In genomic region chr10:127049395-127050118, GRCm38 (mm10) we compare ENCODE assay signal across 9 mouse cellular contexts. TPM values are rescaled to one million over a fixed set of nuclear protein-coding genes. Genes with fewer than 3 reads are reported as not detected.
DNase-seq lines count a peak whose midpoint lies in the region; ATAC-seq lines count a peak whose summit lies in the region.
"Had no signal": no experiment of that assay in that cellular context is flagged by ENCODE, and none has a peak within 500 bp of the region (broad histone marks: within the 10 kb centered on the region; RNA-seq: fewer than 3 reads in every experiment).

No protein-coding gene starts in this region.

- WGBS in heart, embryonic 13.5 days: 3% methylated on average over 29 of the region's 29 CpGs

- peak overlapping the region; percentile 32 for H3K4me3 ChIP-seq in heart, embryonic 13.5 days

- no peak for DNase-seq in heart, adult 11 months
- DNase-seq in urinary bladder, adult 2 months (ENCODE audit: low spot score): no peak
- no peak for DNase-seq in cerebellum, adult 9-10 months
- no peak for DNase-seq in thymus, postnatal 25 days

- no peak for ATAC-seq in heart, embryonic 13.5 days (ENCODE audit: extremely low read depth, insufficient number of reproducible peaks, low FRiP score, low TSS enrichment)
- peak; percentile 57 for ATAC-seq in activated CD4-positive, CD25-positive, alpha-beta regulatory T cell, adult 4 months
- ATAC-seq in inflammation-experienced regulatory T-cells, adult 6 months: peak; percentile 66
- peak; percentile 35 for ATAC-seq in megakaryocyte progenitor cell, adult 5-6 weeks (replicated peaks; ENCODE audit: poor library complexity)

- peaks cover 12% of the 10 kb centered on the region for H3K36me3 ChIP-seq in heart, embryonic 13.5 days

- peaks cover 80% of the 10 kb centered on the region for H3K27me3 ChIP-seq in heart, embryonic 13.5 days (replicated peaks)

- peaks cover 21% of the 10 kb centered on the region for H3K4me1 ChIP-seq in heart, embryonic 13.5 days

- no peak overlapping the region for H3K27ac ChIP-seq in heart, embryonic 13.5 days (replicated peaks)
- H3K27ac ChIP-seq: macrophage had no signal

- peak overlapping the region; percentile 50; the same call in 1 of the 2 replicates for H3K9ac ChIP-seq in heart, embryonic 13.5 days

- peak overlapping the region; percentile 51 for H3K4me2 ChIP-seq in heart, embryonic 13.5 days

- H3K9me3 ChIP-seq in heart, embryonic 13.5 days: no peaks in the 10 kb centered on the region

RNA-seq across cellular contexts. Expression of gene Cyp27b1, which starts 1.5 kb away (rescaled TPM):
- polyA plus RNA-seq in heart, embryonic 13.5 days (2015; fragmentation: Nextera tagmentation; extraction: Ambion mirVana): 0.10 and 0.21 TPM in 2 replicates
- not detected for polyA plus RNA-seq in activated CD4-positive, CD25-positive, alpha-beta regulatory T cell, adult 4 months (2017; shearing (Covaris generic))
- polyA plus RNA-seq in inflammation-experienced regulatory T-cells, adult 6 months (2017; shearing (Covaris generic)): not detected
- total RNA-seq in megakaryocyte progenitor cell, adult 5-6 weeks (2015): 0.10 TPM in 1 of 2 replicates, not detected in the other
- total RNA-seq in megakaryocyte progenitor cell, adult 5-6 weeks (2017): 0.30 TPM in 1 of 2 replicates, not detected in the other
- polyA plus RNA-seq in urinary bladder, adult 2 months (2012; rRNA removed): 0.28 and 0.50 TPM in 2 replicates
- polyA plus RNA-seq: macrophage had no signal

RNA-seq across cellular contexts. Expression of gene Eef1akmt3, which starts 8.2 kb away (rescaled TPM):
- 0.33 and 0.34 TPM in 2 replicates for polyA plus RNA-seq in heart, embryonic 13.5 days (2015; fragmentation: Nextera tagmentation; extraction: Ambion mirVana)
- polyA plus RNA-seq in activated CD4-positive, CD25-positive, alpha-beta regulatory T cell, adult 4 months (2017; shearing (Covaris generic)): under 1 TPM in 1 of 2 experiments, not detected in 1; 0.52 TPM
- polyA plus RNA-seq in inflammation-experienced regulatory T-cells, adult 6 months (2017; shearing (Covaris generic)): under 1 TPM in 1 of 3 experiments, not detected in 2; 0.46 TPM
- 0.07 TPM in 1 of 2 replicates, not detected in the other for total RNA-seq in megakaryocyte progenitor cell, adult 5-6 weeks (2015)
- total RNA-seq in megakaryocyte progenitor cell, adult 5-6 weeks (2017): not detected in 2 replicates
- 0.78 and 1.1 TPM in 2 replicates for polyA plus RNA-seq in urinary bladder, adult 2 months (2012; rRNA removed)
- polyA plus RNA-seq: macrophage had no signal

RNA-seq across cellular contexts. Expression of gene Mettl1, which starts 8.3 kb away (rescaled TPM):
- 36.3 and 41.7 TPM in 2 replicates for polyA plus RNA-seq in heart, embryonic 13.5 days (2015; fragmentation: Nextera tagmentation; extraction: Ambion mirVana)
- polyA plus RNA-seq in activated CD4-positive, CD25-positive, alpha-beta regulatory T cell, adult 4 months (2017; shearing (Covaris generic)): 10 to 100 TPM; 19.8 to 23.9 TPM
- polyA plus RNA-seq in inflammation-experienced regulatory T-cells, adult 6 months (2017; shearing (Covaris generic)): 10 to 100 TPM; 10.8 to 37.6 (median 28.4) TPM
- 36.5 and 46.6 TPM in 2 replicates for total RNA-seq in megakaryocyte progenitor cell, adult 5-6 weeks (2015)
- total RNA-seq in megakaryocyte progenitor cell, adult 5-6 weeks (2017): 22.7 and 30.9 TPM in 2 replicates
- 26.9 and 33.6 TPM in 2 replicates for polyA plus RNA-seq in urinary bladder, adult 2 months (2012; rRNA removed)

RNA-seq across cellular contexts. Expression of gene March9, which starts 10.4 kb away (rescaled TPM):
- polyA plus RNA-seq in heart, embryonic 13.5 days (2015; fragmentation: Nextera tagmentation; extraction: Ambion mirVana): 0.12 and 0.18 TPM in 2 replicates
- 1 to 10 TPM in 1 of 2 experiments, under 1 TPM in 1; 0.65 to 1.0 TPM for polyA plus RNA-seq in activated CD4-positive, CD25-positive, alpha-beta regulatory T cell, adult 4 months (2017; shearing (Covaris generic))
- under 1 TPM; 0.35 to 0.84 (median 0.72) TPM for polyA plus RNA-seq in inflammation-experienced regulatory T-cells, adult 6 months (2017; shearing (Covaris generic))
- total RNA-seq in megakaryocyte progenitor cell, adult 5-6 weeks (2015): 0.05 and 0.10 TPM in 2 replicates
- total RNA-seq in megakaryocyte progenitor cell, adult 5-6 weeks (2017): 0.08 TPM in 1 of 2 replicates, not detected in the other
- polyA plus RNA-seq in urinary bladder, adult 2 months (2012; rRNA removed): 3.5 and 4.9 TPM in 2 replicates

RNA-seq across cellular contexts. Expression of gene Cdk4, which starts 13.8 kb away (rescaled TPM):
- polyA plus RNA-seq in heart, embryonic 13.5 days (2015; fragmentation: Nextera tagmentation; extraction: Ambion mirVana): 1,002 and 1,117 TPM in 2 replicates
- polyA plus RNA-seq in activated CD4-positive, CD25-positive, alpha-beta regulatory T cell, adult 4 months (2017; shearing (Covaris generic)): 100 to 1,000 TPM; 304 to 317 TPM
- polyA plus RNA-seq in inflammation-experienced regulatory T-cells, adult 6 months (2017; shearing (Covaris generic)): 100 to 1,000 TPM; 284 to 347 (median 295) TPM
- total RNA-seq in megakaryocyte progenitor cell, adult 5-6 weeks (2015): 781 and 827 TPM in 2 replicates
- 536 and 567 TPM in 2 replicates for total RNA-seq in megakaryocyte progenitor cell, adult 5-6 weeks (2017)
- 252 and 268 TPM in 2 replicates for polyA plus RNA-seq in urinary bladder, adult 2 months (2012; rRNA removed)
